Mouse (Mus musculus) c-Kit-negative CD71-positive TER-119-positive erythroid progenitor cells, embryonic 14.5 days (primary cell): ENCODE measurements around the gene Ly86.

Source experiments
- DNase-seq: peaks from one replicate; pipeline ENCODE4 v3.0.0-alpha.2; 2013; ENCODE audit warnings: low read depth, low spot score

Gene Ly86

GRCm38 (mm10) chr13:37458557-37458956, 113.5 kb downstream of the Ly86 start:
- DNase-seq, result no peak

- DNase-seq, result no peak
Observed at GRCm38 (mm10) chr13:37459022-37459421, 114.0 kb downstream of the Ly86 start.

- DNase-seq, result no peak
Observed at GRCm38 (mm10) chr13:37459957-37460930, 115.2 kb downstream of the Ly86 start.

GRCm38 (mm10) chr13:37462049-37462702, 117.2 kb downstream of the Ly86 start:
- DNase-seq, result no peak

GRCm38 (mm10) chr13:37465710-37466109, 120.7 kb downstream of the Ly86 start:
- no peak for DNase-seq

- no peak for DNase-seq
Observed at GRCm38 (mm10) chr13:37467795-37468194, 122.8 kb downstream of the Ly86 start.
